In the genomic region with DNA sequence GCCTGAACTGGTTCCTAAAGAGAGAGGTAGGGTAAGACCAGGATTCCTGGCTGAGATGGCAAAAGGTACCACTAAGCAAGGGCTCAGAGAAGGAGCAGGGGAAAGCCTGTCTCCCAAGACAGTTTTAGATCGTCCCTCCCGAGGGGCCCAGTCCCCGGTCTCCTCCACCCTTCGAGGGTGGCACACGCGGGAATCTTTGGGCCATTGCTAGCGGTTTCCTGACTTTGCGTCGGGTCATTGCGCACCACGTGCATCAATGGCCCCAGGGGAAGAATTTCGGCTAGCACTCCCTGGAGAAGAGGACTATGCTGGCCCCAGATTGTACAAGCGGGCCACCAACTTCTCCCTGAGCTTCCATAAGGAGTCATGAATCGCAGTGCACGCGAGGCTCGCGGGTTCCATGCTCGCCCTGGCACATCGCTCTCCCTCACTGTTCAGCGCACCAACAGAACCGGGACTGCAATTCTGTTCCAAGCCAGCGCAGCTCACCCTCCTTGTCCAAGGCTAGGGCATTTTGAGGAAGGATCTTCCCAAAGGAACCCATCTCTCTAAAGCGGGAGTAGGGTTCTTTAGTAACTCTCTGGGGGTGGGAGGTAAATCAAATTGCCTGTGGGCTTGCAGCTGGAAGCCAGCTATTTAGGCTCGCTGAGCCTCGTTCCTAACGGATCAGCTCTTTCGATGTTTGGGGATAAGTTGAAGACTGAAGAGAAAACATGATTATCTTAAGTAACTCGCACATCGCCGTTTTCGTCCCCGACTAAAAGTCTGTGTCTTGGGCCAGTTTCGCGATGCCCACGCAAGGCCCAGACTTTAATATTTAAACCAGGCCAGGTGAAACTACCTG, we compare ENCODE assay signal across 8 mouse cellular contexts.
DNase-seq lines count a peak whose midpoint lies in the region; ATAC-seq and TF ChIP-seq lines count a peak whose summit lies in the region.

No protein-coding gene starts in this region.

- peak; percentile 70 for DNase-seq in adrenal gland, postnatal 10 days
- DNase-seq in adrenal gland, postnatal 4 days (ENCODE audit: low spot score in 2 of 2), result no peak
- DNase-seq in embryonic facial prominence, embryonic 14.5 days (ENCODE audit: low spot score), result no peak
- no peak for DNase-seq in liver, embryonic 13.5 days
- no peak for DNase-seq in adipocyte (ENCODE audit: low spot score)

- peak overlapping the region; percentile 68 for H3K9ac ChIP-seq in embryonic facial prominence, embryonic 14.5 days (ENCODE audit: low read depth, low read length)
- H3K9ac ChIP-seq in hindbrain, embryonic 12.5 days, result peak overlapping the region; percentile 58
- H3K9ac ChIP-seq in liver, embryonic 13.5 days, result no peak overlapping the region
- H3K9ac ChIP-seq in stomach, embryonic 16.5 days (ENCODE audit: low read length), result peak overlapping the region; percentile 61

- peaks cover 4% of the 10 kb centered on the region; the same call in 1 of the 2 replicates for H3K9me3 ChIP-seq in E14TG2a.4 (ENCODE audit: low read length)
- H3K9me3 ChIP-seq in embryonic facial prominence, embryonic 14.5 days (ENCODE audit: control insufficient read depth, low read length), result no peaks in the 10 kb centered on the region
- no peaks in the 10 kb centered on the region for H3K9me3 ChIP-seq in hindbrain, embryonic 12.5 days (replicated peaks)
- no peaks in the 10 kb centered on the region for H3K9me3 ChIP-seq in liver, embryonic 13.5 days (replicated peaks)
- no peaks in the 10 kb centered on the region for H3K9me3 ChIP-seq in stomach, embryonic 16.5 days (replicated peaks; ENCODE audit: control insufficient read depth, low read length)

- H3K36me3 ChIP-seq in E14TG2a.4 (ENCODE audit: insufficient read depth, low read length), result no peaks in the 10 kb centered on the region
- no peaks in the 10 kb centered on the region for H3K36me3 ChIP-seq in embryonic facial prominence, embryonic 14.5 days (ENCODE audit: control insufficient read depth, insufficient read depth, low read length)
- H3K36me3 ChIP-seq in hindbrain, embryonic 12.5 days, result no peaks in the 10 kb centered on the region
- H3K36me3 ChIP-seq in liver, embryonic 13.5 days, result no peaks in the 10 kb centered on the region
- H3K36me3 ChIP-seq in stomach, embryonic 16.5 days (ENCODE audit: control insufficient read depth, insufficient read depth, low read length), result no peaks in the 10 kb centered on the region

- WGBS in embryonic facial prominence, embryonic 14.5 days, result 17% methylated on average over 36 of the region's 36 CpGs
- WGBS in hindbrain, embryonic 12.5 days, result 3% methylated on average over 36 of the region's 36 CpGs
- WGBS in liver, embryonic 13.5 days (ENCODE audit: insufficient replicate concordance), result 8% methylated on average over 36 of the region's 36 CpGs
- 32% methylated on average over 36 of the region's 36 CpGs for WGBS in stomach, embryonic 16.5 days

- H3K4me3 ChIP-seq in E14TG2a.4 (replicated peaks; ENCODE audit: low read length), result peak overlapping the region; percentile 60
- peak overlapping the region; percentile 38 for H3K4me3 ChIP-seq in embryonic facial prominence, embryonic 14.5 days (ENCODE audit: low read depth, low read length)
- H3K4me3 ChIP-seq in hindbrain, embryonic 12.5 days, result peak overlapping the region; percentile 23
- H3K4me3 ChIP-seq in liver, embryonic 13.5 days (replicated peaks), result peak overlapping the region; percentile 21
- H3K4me3 ChIP-seq in stomach, embryonic 16.5 days (replicated peaks; ENCODE audit: low read length), result peak overlapping the region; percentile 41

- no peak for ATAC-seq in embryonic facial prominence, embryonic 14.5 days (ENCODE audit: low read depth)
- no peak for ATAC-seq in hindbrain, embryonic 12.5 days (ENCODE audit: low FRiP score)
- ATAC-seq in liver, embryonic 13.5 days (ENCODE audit: low read depth), result no peak
- ATAC-seq in stomach, embryonic 16.5 days (ENCODE audit: insufficient read depth, low FRiP score), result no peak

- H3K27me3 ChIP-seq in E14TG2a.4 (ENCODE audit: insufficient read depth, low read length), result peaks cover 75% of the 10 kb centered on the region
- H3K27me3 ChIP-seq in embryonic facial prominence, embryonic 14.5 days (replicated peaks; ENCODE audit: control insufficient read depth, insufficient read depth, low read length), result no peaks in the 10 kb centered on the region
- peaks cover 43% of the 10 kb centered on the region for H3K27me3 ChIP-seq in hindbrain, embryonic 12.5 days
- H3K27me3 ChIP-seq in liver, embryonic 13.5 days, result peaks cover 62% of the 10 kb centered on the region
- H3K27me3 ChIP-seq in stomach, embryonic 16.5 days (ENCODE audit: control insufficient read depth, insufficient read depth, low read length), result peaks cover 17% of the 10 kb centered on the region

- H3K27ac ChIP-seq in embryonic facial prominence, embryonic 14.5 days (replicated peaks; ENCODE audit: low read depth, low read length), result peak overlapping the region; percentile 49
- no peak overlapping the region for H3K27ac ChIP-seq in hindbrain, embryonic 12.5 days
- H3K27ac ChIP-seq in liver, embryonic 13.5 days, result no peak overlapping the region
- no peak overlapping the region for H3K27ac ChIP-seq in stomach, embryonic 16.5 days (ENCODE audit: low read length)

- TF ChIP-seq CTCF in E14TG2a.4 (conservative IDR thresholded peaks at IDR 0.05; ENCODE audit: low read length), result no peak

- H3K4me2 ChIP-seq in embryonic facial prominence, embryonic 14.5 days (ENCODE audit: low read depth, low read length), result peak overlapping the region; percentile 90
- H3K4me2 ChIP-seq in hindbrain, embryonic 12.5 days (replicated peaks), result peak overlapping the region; percentile 62
- peak overlapping the region; percentile 49 for H3K4me2 ChIP-seq in liver, embryonic 13.5 days
- H3K4me2 ChIP-seq in stomach, embryonic 16.5 days (ENCODE audit: low read depth, low read length), result peak overlapping the region; percentile 72

- H3K4me1 ChIP-seq in E14TG2a.4 (replicated peaks; ENCODE audit: low read depth, low read length), result peaks cover 81% of the 10 kb centered on the region
- peaks cover 37% of the 10 kb centered on the region for H3K4me1 ChIP-seq in embryonic facial prominence, embryonic 14.5 days (ENCODE audit: control insufficient read depth, insufficient read depth, low read length)
- peaks cover 56% of the 10 kb centered on the region for H3K4me1 ChIP-seq in hindbrain, embryonic 12.5 days
- H3K4me1 ChIP-seq in liver, embryonic 13.5 days (replicated peaks), result 0 out of 2 replicates have a peak, but pooled peaks cover 5% of the 10 kb centered on the region
- H3K4me1 ChIP-seq in stomach, embryonic 16.5 days (ENCODE audit: control insufficient read depth, insufficient read depth, low read length), result peaks cover 33% of the 10 kb centered on the region
